Mouse (Mus musculus) forebrain, embryonic 15.5 days (tissue): ENCODE data around the gene Osgin1. TPM values are rescaled to one million over a fixed set of nuclear protein-coding genes. Genes with fewer than 3 reads are reported as not detected.

Experiments used
- ATAC-seq: fragments of 200-750 bp; cut with Nextera tagmentation; replicated peaks from 2 replicates; pipeline ENCODE4 v1.8.0; 2017; ENCODE audit warnings: mild to moderate bottlenecking, moderate TSS enrichment, moderate library complexity
- H3K27ac ChIP-seq: fragments of 300-500 bp; sonication (generic); replicated peaks from 2 replicates; pipeline ENCODE4 v1.5.1; 2015; ENCODE audit warnings: mild to moderate bottlenecking, inconsistent platforms
- H3K27me3 ChIP-seq: fragments of 300-500 bp; sonication (generic); 2 replicates; pipeline ENCODE4 v1.6.1; 2015; ENCODE audit warnings: inconsistent platforms
- H3K36me3 ChIP-seq: fragments of 300-500 bp; sonication (generic); 2 replicates; pipeline ENCODE4 v1.6.1; 2015; ENCODE audit warnings: mild to moderate bottlenecking, inconsistent platforms
- H3K4me1 ChIP-seq: fragments of 300-500 bp; sonication (generic); 2 replicates; pipeline ENCODE4 v1.6.1; 2015; ENCODE audit warnings: inconsistent platforms
- H3K4me2 ChIP-seq: fragments of 300-500 bp; sonication (generic); replicated peaks from 2 replicates; pipeline ENCODE4 v1.6.1; 2015; ENCODE audit warnings: mild to moderate bottlenecking, inconsistent platforms
- H3K4me3 ChIP-seq: fragments of 300-500 bp; sonication (generic); 2 replicates; pipeline ENCODE4 v1.5.1; 2015; ENCODE audit warnings: mild to moderate bottlenecking, inconsistent platforms
- H3K9ac ChIP-seq: fragments of 300-500 bp; sonication (generic); replicated peaks from 2 replicates; pipeline ENCODE4 v1.6.1; 2015; ENCODE audit warnings: mild to moderate bottlenecking, inconsistent platforms
- H3K9me3 ChIP-seq: fragments of 300-500 bp; sonication (generic); 2 replicates; pipeline ENCODE4 v1.6.1; 2016; ENCODE audit warnings: inconsistent platforms
- WGBS: fragments of 180-500 bp; shearing (Covaris S2); methylation state at CpG from one replicate; pipeline ENCODE4 v1.1.7; 2015; ENCODE audit warnings: mixed read lengths; 5-methylcytosine and 5-hydroxymethylcytosine counted together
- polyA plus RNA-seq: library from polyadenylated mRNA; unstranded; fragments of >200 nt; fragmentation: Nextera tagmentation; extraction: Ambion mirVana; gene quantifications from 2 replicates; pipeline ENCODE4 v1.2.1, GENCODE M21; 2015

Gene Osgin1
- polyA plus RNA-seq, 1 experiment from 2014 or later, result 0.19 TPM

GRCm38 (mm10) chr8:119484145-119484896, 50.4 kb downstream of the Osgin1 start:
- no peak for ATAC-seq
- no peaks in the 10 kb centered on the region for H3K27me3 ChIP-seq
- no peaks in the 10 kb centered on the region for H3K4me1 ChIP-seq

GRCm38 (mm10) chr8:119487093-119487492, 53.2 kb downstream of the Osgin1 start:
- no peak overlapping the region for H3K4me2 ChIP-seq
- no peaks in the 10 kb centered on the region for H3K27me3 ChIP-seq
- H3K4me3 ChIP-seq, result no peak overlapping the region
- H3K4me1 ChIP-seq, result 0 out of 2 replicates have a peak, but pooled peaks cover 3% of the 10 kb centered on the region
- H3K9ac ChIP-seq, result no peak overlapping the region
- WGBS, result 78% methylated on average over 7 of the region's 7 CpGs
- no peak for ATAC-seq
- no peaks in the 10 kb centered on the region for H3K36me3 ChIP-seq
- H3K27ac ChIP-seq, result no peak overlapping the region
- no peaks in the 10 kb centered on the region for H3K9me3 ChIP-seq

More at GRCm38 (mm10) chr8:119484145-119484896, 50.4 kb downstream of the Osgin1 start:
- no peak overlapping the region for H3K9ac ChIP-seq
- H3K4me3 ChIP-seq, result no peak overlapping the region
- no peaks in the 10 kb centered on the region for H3K36me3 ChIP-seq
- no peak overlapping the region for H3K27ac ChIP-seq
- WGBS, result 86% methylated on average over 11 of the region's 11 CpGs
- H3K4me2 ChIP-seq, result no peak overlapping the region
- H3K9me3 ChIP-seq, result no peaks in the 10 kb centered on the region

Other genes with a start within 250 kb of the Osgin1 start
- 586 and 605 TPM in 2 replicates for gene Hsbp1, start 89.6 kb upstream of the Osgin1 start, polyA plus RNA-seq
- 14.7 and 15.2 TPM in 2 replicates for gene Mlycd, start 39.2 kb upstream of the Osgin1 start, polyA plus RNA-seq
- 15.7 and 17.9 TPM in 2 replicates for gene Necab2, start 12.6 kb downstream of the Osgin1 start, polyA plus RNA-seq
- gene Slc38a8, start 67.6 kb downstream of the Osgin1 start, polyA plus RNA-seq, result not detected in 2 replicates
- 65.8 and 67.8 TPM in 2 replicates for gene Mbtps1, start 124.6 kb downstream of the Osgin1 start, polyA plus RNA-seq
- gene Hsdl1, start 141.1 kb downstream of the Osgin1 start, polyA plus RNA-seq, result 156 and 161 TPM in 2 replicates
- 0.15 and 0.51 TPM in 2 replicates for gene Dnaaf1, start 141.1 kb downstream of the Osgin1 start, polyA plus RNA-seq
- gene Taf1c, start 171.1 kb downstream of the Osgin1 start, polyA plus RNA-seq, result 17.6 and 18.8 TPM in 2 replicates
- not detected in 2 replicates for gene Adad2, start 178.6 kb downstream of the Osgin1 start, polyA plus RNA-seq
- 0.09 and 0.28 TPM in 2 replicates for gene Kcng4, start 201.6 kb downstream of the Osgin1 start, polyA plus RNA-seq
- 2.4 and 2.9 TPM in 2 replicates for gene Wfdc1, start 232.2 kb downstream of the Osgin1 start, polyA plus RNA-seq